Mouse (Mus musculus): ENCODE measurements around the gene Amn1. TPM values are rescaled to one million over a fixed set of nuclear protein-coding genes. Genes with fewer than 3 reads are reported as not detected.
"Not testable (repeated sequence)": the region's sequence is repeated elsewhere in the genome, so short reads cannot be mapped to it uniquely, and the experiment has no call there.

The Amn1 gene
- polyA plus RNA-seq, 1 experiment from 2014 or later: 25.5 TPM

DNA sequence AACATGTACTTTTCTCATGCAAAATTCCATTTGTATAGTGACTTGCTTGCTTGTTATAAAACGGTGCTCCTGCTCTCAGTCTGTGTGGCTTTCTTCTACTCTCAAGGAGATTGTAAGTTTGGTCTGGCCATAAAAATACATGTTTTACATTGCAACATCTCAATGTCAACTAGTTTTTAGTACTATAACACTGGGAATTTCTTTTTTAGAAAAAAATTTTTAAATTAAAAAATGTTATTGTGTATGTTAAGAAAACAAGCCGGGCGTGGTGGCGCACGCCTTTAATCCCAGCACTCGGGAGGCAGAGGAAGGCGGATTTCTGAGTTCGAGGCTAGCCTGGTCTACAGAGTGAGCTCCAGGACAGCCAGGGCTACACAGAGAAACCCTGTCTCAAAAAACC lies 58.6 kb downstream of the Amn1 start, which contains the start of gene Gm10203:
Gene Gm10203 (plus strand): TSS at position 301 of the 400 bp plus-strand sequence.
- not testable (repeated sequence) for H3K4me2 ChIP-seq (replicated peaks); H3K36me3 ChIP-seq; H3K9me3 ChIP-seq; H3K27ac ChIP-seq; H3K4me3 ChIP-seq (replicated peaks); ATAC-seq; H3K9ac ChIP-seq; H3K27me3 ChIP-seq (replicated peaks); H3K4me1 ChIP-seq (replicated peaks)
- 85% methylated on average over 8 of the region's 8 CpGs for WGBS

DNA sequence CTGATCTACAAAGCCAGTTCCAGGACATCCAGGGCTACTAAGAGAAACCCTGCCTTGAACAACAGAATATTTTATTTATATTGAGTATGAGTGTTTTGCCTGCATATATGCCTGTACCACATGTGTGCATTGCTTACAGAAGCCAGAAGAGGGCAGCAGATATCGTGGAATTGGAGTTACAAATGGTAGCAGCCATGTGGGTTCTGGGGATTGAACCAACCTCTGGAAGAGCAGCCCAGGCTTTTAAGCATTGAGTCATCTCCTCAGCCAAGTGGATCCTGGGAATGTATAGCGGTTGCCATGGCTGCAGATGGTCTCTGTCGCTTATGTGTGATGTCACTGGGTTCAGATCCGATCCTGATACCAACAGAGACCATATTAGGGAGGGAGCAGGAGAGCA lies 61.8 kb downstream of the Amn1 start:
- H3K9ac ChIP-seq: no peak overlapping the region
- no peak overlapping the region for H3K27ac ChIP-seq
- H3K36me3 ChIP-seq: no peaks in the 10 kb centered on the region
- no peaks in the 10 kb centered on the region for H3K9me3 ChIP-seq
- H3K27me3 ChIP-seq (replicated peaks): no peaks in the 10 kb centered on the region
- no peak for ATAC-seq
- H3K4me3 ChIP-seq (replicated peaks): no peak overlapping the region
- no peak overlapping the region for H3K4me2 ChIP-seq (replicated peaks)
- WGBS: 76% methylated on average over 4 of the region's 4 CpGs
- H3K4me1 ChIP-seq (replicated peaks): no peaks in the 10 kb centered on the region

DNA sequence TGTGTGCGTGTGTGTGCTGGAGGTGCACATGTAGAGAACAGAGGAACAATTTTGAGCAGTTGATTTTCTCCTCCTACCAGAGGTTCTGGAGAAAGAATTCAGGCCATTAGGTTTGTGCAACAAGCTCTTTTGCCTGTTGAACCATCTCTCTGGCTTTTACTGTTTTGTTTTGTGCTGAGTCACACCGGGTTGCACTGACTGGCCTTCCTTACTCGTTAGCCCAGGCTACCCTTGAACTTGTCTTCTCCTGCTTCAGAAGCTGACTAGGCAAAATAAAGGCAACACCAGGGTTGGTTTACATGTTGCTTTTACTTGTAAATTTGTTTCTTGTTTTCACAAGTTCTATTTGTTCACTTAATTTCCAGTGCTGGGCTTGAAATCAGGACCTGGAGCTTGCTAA lies 65.5 kb downstream of the Amn1 start:
- H3K4me3 ChIP-seq (replicated peaks): no peak overlapping the region
- no peaks in the 10 kb centered on the region for H3K9me3 ChIP-seq
- H3K4me1 ChIP-seq (replicated peaks): no peaks in the 10 kb centered on the region
- H3K27me3 ChIP-seq (replicated peaks): no peaks in the 10 kb centered on the region
- H3K27ac ChIP-seq: no peak overlapping the region
- WGBS: 77% methylated on average over 3 of the region's 3 CpGs
- no peak for ATAC-seq
- H3K4me2 ChIP-seq (replicated peaks): no peak overlapping the region
- no peak overlapping the region for H3K9ac ChIP-seq
- no peaks in the 10 kb centered on the region for H3K36me3 ChIP-seq

DNA sequence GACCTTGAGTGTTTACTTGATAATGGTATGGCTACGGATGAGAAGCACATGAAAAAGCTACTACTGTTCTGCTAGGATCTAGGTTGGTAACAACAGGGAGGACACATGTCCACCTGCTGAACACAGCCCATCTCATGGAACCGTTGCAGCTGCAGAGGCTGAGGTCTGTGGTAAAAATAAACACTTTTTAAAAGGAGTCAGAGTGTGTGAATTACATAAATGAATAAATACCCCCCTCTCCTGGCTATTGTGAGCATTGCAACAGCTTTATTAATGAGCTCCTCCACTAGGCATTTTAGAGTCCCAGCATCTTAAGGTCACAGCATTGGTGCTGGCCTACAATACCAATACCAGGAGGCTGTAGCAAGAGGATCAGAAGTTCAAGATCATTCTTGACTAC lies 68.7 kb downstream of the Amn1 start:
- ATAC-seq: peak; percentile 66
- Histone ChIP-seq H3K27ac (peak overlapping the region; percentile 54), H3K9ac (no peak overlapping the region), H3K27me3 (replicated peaks) (no peaks in the 10 kb centered on the region), H3K4me3 (replicated peaks) (no peak overlapping the region), H3K9me3 (no peaks in the 10 kb centered on the region), H3K4me2 (replicated peaks) (no peak overlapping the region), H3K4me1 (replicated peaks) (no peaks in the 10 kb centered on the region), H3K36me3 (no peaks in the 10 kb centered on the region)
- WGBS: 15% methylated on average over 2 of the region's 2 CpGs

DNA sequence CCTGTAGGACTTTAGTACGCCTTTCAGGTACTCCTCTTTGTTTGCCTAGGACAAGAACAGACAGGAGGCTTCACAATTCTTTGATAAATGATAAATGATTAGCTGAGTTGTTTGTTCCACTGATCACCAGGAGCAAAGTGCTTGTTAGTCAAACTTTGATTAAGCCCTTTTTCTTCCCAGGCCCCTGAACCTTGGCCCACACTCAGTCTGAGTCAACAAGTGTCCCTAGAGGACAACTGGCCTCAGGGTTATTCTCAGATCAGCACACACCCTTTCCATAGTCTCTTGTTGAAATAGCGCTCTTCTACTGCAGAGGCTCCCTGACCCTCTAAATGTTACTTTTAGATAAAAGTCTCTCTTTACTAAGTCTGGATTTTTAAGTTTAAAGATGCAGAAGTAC lies 69.6 kb downstream of the Amn1 start:
- Histone ChIP-seq H3K4me2 (replicated peaks) (no peak overlapping the region), H3K36me3 (no peaks in the 10 kb centered on the region), H3K4me1 (replicated peaks) (no peaks in the 10 kb centered on the region), H3K9ac (no peak overlapping the region), H3K27ac (no peak overlapping the region), H3K4me3 (replicated peaks) (no peak overlapping the region), H3K27me3 (replicated peaks) (no peaks in the 10 kb centered on the region), H3K9me3 (no peaks in the 10 kb centered on the region)
- WGBS: 42% methylated on average over 2 of the region's 2 CpGs
- peak; percentile 95 for ATAC-seq

DNA sequence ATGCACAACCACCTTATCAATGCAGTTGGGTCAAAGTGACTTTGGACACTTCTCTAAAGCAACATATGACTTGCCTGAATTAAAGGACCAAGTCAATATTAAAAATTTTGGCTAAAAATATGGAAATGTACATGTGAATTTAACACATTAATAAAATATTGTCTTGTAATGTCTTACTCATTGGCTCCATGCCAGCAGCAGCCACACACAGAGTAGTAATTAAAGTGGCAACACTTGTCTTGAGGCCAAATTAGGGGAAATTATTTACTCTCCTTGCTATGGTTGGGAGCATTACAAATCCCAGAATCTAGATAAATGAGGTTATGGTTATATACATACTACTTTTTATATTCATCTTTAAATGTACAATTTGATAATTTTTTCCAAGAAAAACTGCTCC lies 71.5 kb downstream of the Amn1 start:
- no peak overlapping the region for H3K27ac ChIP-seq
- H3K4me1 ChIP-seq (replicated peaks): no peaks in the 10 kb centered on the region
- no peak overlapping the region for H3K9ac ChIP-seq
- H3K36me3 ChIP-seq: no peaks in the 10 kb centered on the region
- no peaks in the 10 kb centered on the region for H3K27me3 ChIP-seq (replicated peaks)
- ATAC-seq: no peak
- H3K4me3 ChIP-seq (replicated peaks): no peak overlapping the region
- H3K4me2 ChIP-seq (replicated peaks): no peak overlapping the region
- H3K9me3 ChIP-seq: no peaks in the 10 kb centered on the region

DNA sequence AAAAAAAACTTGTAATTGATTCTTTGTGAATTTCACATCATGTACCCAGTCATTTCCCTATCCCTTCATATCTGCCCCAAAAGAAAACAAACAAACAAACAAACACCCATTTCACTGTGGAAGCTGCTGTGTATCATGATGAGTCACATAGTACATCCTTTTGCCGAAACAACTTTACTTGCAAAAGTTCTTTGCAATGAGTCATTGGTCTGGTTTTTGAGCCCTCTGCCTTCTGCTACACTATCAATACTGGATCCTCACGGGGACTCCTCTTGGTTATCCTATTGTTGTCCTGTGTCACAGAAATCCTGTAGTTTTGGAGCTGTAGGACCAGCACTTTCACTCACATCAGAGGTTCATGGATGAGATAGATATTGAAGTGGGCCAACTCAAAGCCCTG lies 79.6 kb downstream of the Amn1 start:
- Histone ChIP-seq H3K4me2 (replicated peaks) (no peak overlapping the region), H3K9me3 (no peaks in the 10 kb centered on the region), H3K27ac (no peak overlapping the region), H3K4me1 (replicated peaks) (no peaks in the 10 kb centered on the region), H3K27me3 (replicated peaks) (no peaks in the 10 kb centered on the region), H3K4me3 (replicated peaks) (no peak overlapping the region), H3K36me3 (no peaks in the 10 kb centered on the region), H3K9ac (no peak overlapping the region)
- no peak for ATAC-seq
- WGBS: 83% methylated on average over 2 of the region's 2 CpGs

DNA sequence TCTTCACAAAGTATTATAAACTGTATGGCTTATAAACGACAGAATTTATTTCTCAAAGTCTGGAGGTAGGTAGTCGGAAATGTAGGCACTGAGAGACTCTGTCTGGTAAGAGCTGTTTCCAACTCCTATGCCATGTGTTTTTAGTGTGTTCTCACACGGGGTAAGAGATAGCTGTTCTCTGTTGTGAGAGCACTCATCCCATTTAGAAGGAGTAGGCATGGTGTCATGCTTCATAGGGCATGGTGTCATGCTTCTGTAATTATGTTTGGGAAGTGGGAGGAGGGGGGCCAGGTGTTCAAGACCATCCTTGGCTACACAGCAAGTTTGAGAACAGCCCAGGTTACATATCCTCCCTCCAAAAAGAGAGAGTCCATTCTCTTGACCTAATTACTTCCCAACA lies 80.9 kb downstream of the Amn1 start:
- no peaks in the 10 kb centered on the region for H3K9me3 ChIP-seq
- H3K36me3 ChIP-seq: no peaks in the 10 kb centered on the region
- H3K4me3 ChIP-seq (replicated peaks): no peak overlapping the region
- 78% methylated on average over 3 of the region's 3 CpGs for WGBS
- H3K9ac ChIP-seq: no peak overlapping the region
- no peaks in the 10 kb centered on the region for H3K27me3 ChIP-seq (replicated peaks)
- no peak overlapping the region for H3K4me2 ChIP-seq (replicated peaks)
- no peak overlapping the region for H3K27ac ChIP-seq
- no peak for ATAC-seq
- H3K4me1 ChIP-seq (replicated peaks): no peaks in the 10 kb centered on the region

Other genes with a start within 250 kb of the Amn1 start
- 96.9 and 106 TPM in 2 replicates for gene Sinhcaf, start 242.2 kb downstream of the Amn1 start, polyA plus RNA-seq (2015; fragmentation: Nextera tagmentation; extraction: Ambion mirVana)
- 9.0 and 9.7 TPM in 2 replicates for gene Dennd5b, start 87.0 kb downstream of the Amn1 start, polyA plus RNA-seq (2015; fragmentation: Nextera tagmentation; extraction: Ambion mirVana)
- gene Gm10203, start 58.5 kb downstream of the Amn1 start, polyA plus RNA-seq (2015; fragmentation: Nextera tagmentation; extraction: Ambion mirVana): not detected in 2 replicates
- gene Etfbkmt, start 48.9 kb downstream of the Amn1 start, polyA plus RNA-seq (2015; fragmentation: Nextera tagmentation; extraction: Ambion mirVana): 17.0 and 17.6 TPM in 2 replicates
- 33.9 and 39.5 TPM in 2 replicates for gene Resf1, start 120.7 kb upstream of the Amn1 start, polyA plus RNA-seq (2015; fragmentation: Nextera tagmentation; extraction: Ambion mirVana)
- 12.2 and 14.6 TPM in 2 replicates for gene Bicd1, start 220.2 kb upstream of the Amn1 start, polyA plus RNA-seq (2015; fragmentation: Nextera tagmentation; extraction: Ambion mirVana)